In the genomic region with DNA sequence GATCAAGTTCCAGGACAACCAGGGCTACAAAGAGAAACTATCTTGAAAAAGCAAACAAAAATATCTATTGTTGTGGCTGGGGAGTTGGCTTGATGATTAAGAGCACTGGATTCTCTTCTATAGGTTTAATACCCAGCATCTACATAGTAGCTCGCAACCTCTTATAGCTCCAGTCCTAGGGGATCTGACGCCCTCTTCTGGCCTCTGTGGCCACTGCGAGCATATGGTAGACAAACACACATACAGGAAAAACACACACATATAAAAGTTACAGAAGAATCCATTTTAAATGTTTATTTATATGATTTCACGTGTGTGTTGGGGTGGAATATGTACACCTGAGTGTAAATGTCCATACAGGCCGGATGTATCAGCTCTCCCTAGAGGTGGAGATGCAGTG, we compare ENCODE assay signal across 30 mouse cellular contexts. TPM values are rescaled to one million over a fixed set of nuclear protein-coding genes. Genes with fewer than 3 reads are reported as not detected.
DNase-seq lines count a peak whose midpoint lies in the region; ATAC-seq and TF ChIP-seq lines count a peak whose summit lies in the region.
"Had no signal": no experiment of that assay in that cellular context is flagged by ENCODE, and none has a peak within 500 bp of the region (broad histone marks: within the 10 kb centered on the region; RNA-seq: fewer than 3 reads in every experiment).

No protein-coding gene starts in this region.

- H3K36me3 ChIP-seq in erythroblast, embryonic 14.5 days (ENCODE audit: control insufficient read depth), result no peaks in the 10 kb centered on the region
- no peaks in the 10 kb centered on the region for H3K36me3 ChIP-seq in lung, postnatal 0 days (ENCODE audit: insufficient read depth, low read length)
- no peaks in the 10 kb centered on the region for H3K36me3 ChIP-seq in liver, embryonic 14.5 days (replicated peaks; ENCODE audit: control insufficient read depth, insufficient read depth, low read depth)
- H3K36me3 ChIP-seq: embryonic facial prominence, embryonic 13.5 days; forebrain, embryonic 15.5 days; G1E; heart, embryonic 13.5 days; midbrain, embryonic 10.5 days; neural tube, embryonic 13.5 days had no signal

- H3K4me2 ChIP-seq in lung, postnatal 0 days (replicated peaks; ENCODE audit: low read depth, low read length), result no peak overlapping the region
- no peak overlapping the region for H3K4me2 ChIP-seq in liver, embryonic 14.5 days (ENCODE audit: low read depth)
- H3K4me2 ChIP-seq: embryonic facial prominence, embryonic 13.5 days; forebrain, embryonic 15.5 days; heart, embryonic 13.5 days; neural tube, embryonic 13.5 days had no signal

- no peak for DNase-seq in lung, postnatal 0 days (ENCODE audit: low spot score)
- DNase-seq in lung, adult 18-20 months, result no peak
- no peak for DNase-seq in liver, embryonic 14.5 days (ENCODE audit: low read depth in 3 of 3, low spot score in 3 of 3)
- no peak for DNase-seq in urinary bladder, postnatal 25 days (ENCODE audit: low spot score)
- no peak for DNase-seq in cerebellum, postnatal 25 days
- no peak for DNase-seq in T-cell, adult 2 months (ENCODE audit: low spot score)
- DNase-seq: adrenal gland, postnatal 14 days; cerebellum, adult 2 months; cerebellum, postnatal 36 days; embryo, embryonic 11 days; gastrocnemius, postnatal 14 days; heart, adult 18-20 months; heart, postnatal 14 days; kidney, adult 18-20 months; kidney, postnatal 10 days; right cerebral cortex, postnatal 4 days; thymus, postnatal 4 days had no signal

- no peak overlapping the region for H3K27ac ChIP-seq in lung, postnatal 0 days (ENCODE audit: low read length)
- H3K27ac ChIP-seq in liver, embryonic 14.5 days, result no peak overlapping the region
- H3K27ac ChIP-seq: embryonic facial prominence, embryonic 13.5 days; forebrain, embryonic 15.5 days; heart, embryonic 13.5 days; hindbrain, postnatal 0 days; macrophage; midbrain, embryonic 10.5 days; neural tube, embryonic 13.5 days had no signal

- no peak for TF ChIP-seq EP300 in lung, postnatal 0 days (IDR thresholded peaks at IDR 0.05)
- TF ChIP-seq EP300 in liver, embryonic 14.5 days (IDR thresholded peaks at IDR 0.05; ENCODE audit: low read depth), result no peak

- ATAC-seq in erythroblast, adult 5-6 weeks (replicated peaks; ENCODE audit: low FRiP score, poor library complexity, severe bottlenecking), result no peak
- no peak for ATAC-seq in lung, postnatal 0 days
- ATAC-seq in liver, embryonic 14.5 days (ENCODE audit: insufficient read depth), result no peak
- ATAC-seq: forebrain, embryonic 15.5 days; hindbrain, postnatal 0 days; midbrain, embryonic 16.5 days; Patski had no signal

- WGBS in lung, postnatal 0 days, result 56% methylated on average over 5 of the region's 5 CpGs
- WGBS in liver, embryonic 14.5 days (ENCODE audit: insufficient replicate concordance), result 36% methylated on average over 5 of the region's 5 CpGs

- no peak overlapping the region for H3K9ac ChIP-seq in lung, postnatal 0 days (replicated peaks; ENCODE audit: low read depth)
- H3K9ac ChIP-seq in liver, embryonic 14.5 days (replicated peaks), result no peak overlapping the region
- H3K9ac ChIP-seq: embryonic facial prominence, embryonic 13.5 days; forebrain, embryonic 15.5 days; heart, embryonic 13.5 days; neural tube, embryonic 13.5 days had no signal

- 0 out of 2 replicates have a peak, but pooled peaks have one; percentile 12 for TF ChIP-seq CTCF in lung, postnatal 0 days (IDR thresholded peaks at IDR 0.05)
- TF ChIP-seq CTCF in liver, embryonic 14.5 days (IDR thresholded peaks at IDR 0.05; ENCODE audit: low read depth), result peak; percentile 47

- peaks cover 9% of the 10 kb centered on the region for H3K9me3 ChIP-seq in erythroblast, embryonic 14.5 days (ENCODE audit: control insufficient read depth, low read length)
- no peaks in the 10 kb centered on the region for H3K9me3 ChIP-seq in lung, postnatal 0 days (ENCODE audit: low read length)
- no peaks in the 10 kb centered on the region for H3K9me3 ChIP-seq in liver, embryonic 14.5 days (ENCODE audit: control insufficient read depth, low read length)
- H3K9me3 ChIP-seq: forebrain, embryonic 15.5 days; G1E; heart, embryonic 13.5 days; midbrain, embryonic 10.5 days; neural tube, embryonic 13.5 days had no signal

- H3K4me3 ChIP-seq in erythroblast, embryonic 14.5 days (replicated peaks), result peak overlapping the region; percentile 3
- no peak overlapping the region for H3K4me3 ChIP-seq in lung, postnatal 0 days (ENCODE audit: low read depth, low read length)
- no peak overlapping the region for H3K4me3 ChIP-seq in liver, embryonic 14.5 days (ENCODE audit: insufficient read depth in 1 of 2, low read depth in 2 of 2, low read length in 2 of 2)
- H3K4me3 ChIP-seq: embryonic facial prominence, embryonic 13.5 days; forebrain, embryonic 15.5 days; heart, embryonic 13.5 days; midbrain, embryonic 10.5 days; myocyte; neural tube, embryonic 13.5 days had no signal

- H3K4me1 ChIP-seq in erythroblast, embryonic 14.5 days (ENCODE audit: control insufficient read depth), result peaks cover 38% of the 10 kb centered on the region
- no peaks in the 10 kb centered on the region for H3K4me1 ChIP-seq in lung, postnatal 0 days (ENCODE audit: insufficient read depth, low read depth, low read length)
- peaks cover 14 to 26% of the 10 kb centered on the region in 2 experiments for H3K4me1 ChIP-seq in liver, embryonic 14.5 days (replicated peaks; ENCODE audit: control insufficient read depth in 2 of 2, insufficient read depth in 2 of 2, low read length in 1 of 2)
- H3K4me1 ChIP-seq: embryonic facial prominence, embryonic 13.5 days had no signal

- H3K27me3 ChIP-seq in erythroblast, embryonic 14.5 days (ENCODE audit: control insufficient read depth), result peaks cover 31% of the 10 kb centered on the region
- H3K27me3 ChIP-seq in lung, postnatal 0 days (replicated peaks; ENCODE audit: insufficient read depth, low read length), result no peaks in the 10 kb centered on the region
- H3K27me3 ChIP-seq in liver, embryonic 14.5 days (ENCODE audit: control insufficient read depth, insufficient read depth, low read length), result no peaks in the 10 kb centered on the region; the same call in none of the 2 replicates
- H3K27me3 ChIP-seq: embryonic facial prominence, embryonic 13.5 days; forebrain, embryonic 15.5 days; Patski had no signal

RNA-seq across cellular contexts. Expression of a gene that starts 21.4 kb away (rescaled TPM):
- not detected in 2 replicates for polyA plus RNA-seq in erythroblast, embryonic 14.5 days (2012)
- total RNA-seq in erythroblast, adult 5-6 weeks (2015; ENCODE audit: low replicate concordance), result not detected in 2 replicates
- total RNA-seq in erythroblast, adult 5-6 weeks (2017; ENCODE audit: low replicate concordance), result not detected in 2 replicates
- 1.9 and 2.7 TPM in 2 replicates for polyA plus RNA-seq in lung, postnatal 0 days (2015; fragmentation: Nextera tagmentation; extraction: Ambion mirVana)
- 0.61 and 0.91 TPM in 2 replicates for polyA plus RNA-seq in liver, embryonic 14.5 days (2012; rRNA removed)
- polyA plus RNA-seq in liver, embryonic 14.5 days (2014; fragmentation: Nextera tagmentation; extraction: Ambion mirVana), result 0.42 and 0.53 TPM in 2 replicates
- total RNA-seq: adrenal gland, postnatal 14 days; heart, adult 18-20 months had no signal
- polyA plus RNA-seq: G1E, macrophage had no signal

RNA-seq across cellular contexts. Expression of a gene that starts 30.8 kb away (rescaled TPM):
- polyA plus RNA-seq in erythroblast, embryonic 14.5 days (2012), result 16.6 and 23.0 TPM in 2 replicates
- total RNA-seq in erythroblast, adult 5-6 weeks (2015; ENCODE audit: low replicate concordance), result 1,226 and 1,283 TPM in 2 replicates
- 1,807 and 1,822 TPM in 2 replicates for total RNA-seq in erythroblast, adult 5-6 weeks (2017; ENCODE audit: low replicate concordance)
- polyA plus RNA-seq in lung, postnatal 0 days (2015; fragmentation: Nextera tagmentation; extraction: Ambion mirVana), result 412 and 458 TPM in 2 replicates
- polyA plus RNA-seq in liver, embryonic 14.5 days (2012; rRNA removed), result 64.1 and 112 TPM in 2 replicates
- polyA plus RNA-seq in liver, embryonic 14.5 days (2014; fragmentation: Nextera tagmentation; extraction: Ambion mirVana), result 411 and 432 TPM in 2 replicates
